In genomic region chr5:106860415-106860814, GRCm38 (mm10) we compare ENCODE assay signal across 8 mouse cellular contexts.
DNase-seq lines count a peak whose midpoint lies in the region; ATAC-seq and TF ChIP-seq lines count a peak whose summit lies in the region.

No protein-coding gene starts in this region.

- peak; percentile 37 to 92 (median 73) for TF ChIP-seq CTCF in MEL (IDR thresholded peaks at IDR 0.05 in 2 of 3, conservative IDR thresholded peaks at IDR 0.05 in 1 of 3; ENCODE audit: control insufficient read depth in 1 of 3, insufficient read depth in 1 of 3, low read depth in 2 of 3, low read length in 3 of 3, poor library complexity in 1 of 3, severe bottlenecking in 1 of 3)
- TF ChIP-seq CTCF in liver, postnatal 0 days (IDR thresholded peaks at IDR 0.05; ENCODE audit: low read depth): peak; percentile 83

- H3K27ac ChIP-seq in MEL (ENCODE audit: control insufficient read depth, low read depth, low read length): no peak overlapping the region
- H3K27ac ChIP-seq in liver, postnatal 0 days (ENCODE audit: low read depth): no peak overlapping the region
- H3K27ac ChIP-seq in neural tube, embryonic 15.5 days (replicated peaks): no peak overlapping the region

- 29% methylated on average over 3 of the region's 3 CpGs for WGBS in liver, postnatal 0 days (ENCODE audit: insufficient replicate concordance)
- 39% methylated on average over 3 of the region's 3 CpGs for WGBS in neural tube, embryonic 15.5 days

- no peaks in the 10 kb centered on the region for H3K4me1 ChIP-seq in MEL (ENCODE audit: control insufficient read depth in 1 of 2, insufficient read depth in 2 of 2, low read length in 2 of 2)
- no peaks in the 10 kb centered on the region for H3K4me1 ChIP-seq in liver, postnatal 0 days (ENCODE audit: insufficient read depth)
- no peaks in the 10 kb centered on the region for H3K4me1 ChIP-seq in neural tube, embryonic 15.5 days

- peak; percentile 98 for TF ChIP-seq RAD21 in MEL (IDR thresholded peaks at IDR 0.05; ENCODE audit: low read depth, low read length)

- DNase-seq in 416B (ENCODE audit: low read depth) (peak; percentile 69), MEL (ENCODE audit: low read depth, low spot score) (peak; percentile 74)
- peak; percentile 60 for DNase-seq in cerebellum, adult 8-10 months
- DNase-seq in frontal cortex, postnatal 36 days (ENCODE audit: low spot score in 2 of 2): peak; percentile 54 to 76
- DNase-seq in kidney, postnatal 4 days: peak; percentile 79 to 83
- DNase-seq in liver, postnatal 0 days: peak; percentile 69
- DNase-seq in thymus, postnatal 14 days: peak; percentile 84

- TF ChIP-seq EP300 in MEL (IDR thresholded peaks at IDR 0.05; ENCODE audit: low read depth in 1 of 2, low read length in 2 of 2): no peak
- no peak for TF ChIP-seq EP300 in liver, postnatal 0 days (IDR thresholded peaks at IDR 0.05; ENCODE audit: low read depth)

- no peaks in the 10 kb centered on the region for H3K27me3 ChIP-seq in MEL (ENCODE audit: control insufficient read depth in 1 of 2, insufficient read depth in 2 of 2, low read length in 2 of 2)
- no peaks in the 10 kb centered on the region for H3K27me3 ChIP-seq in liver, postnatal 0 days (ENCODE audit: insufficient read depth, low read length)
- H3K27me3 ChIP-seq in neural tube, embryonic 15.5 days (replicated peaks): no peaks in the 10 kb centered on the region

- no peaks in the 10 kb centered on the region for H3K36me3 ChIP-seq in MEL (ENCODE audit: control insufficient read depth in 1 of 2, insufficient read depth in 2 of 2, low read length in 2 of 2)
- H3K36me3 ChIP-seq in liver, postnatal 0 days (replicated peaks; ENCODE audit: insufficient read depth, low read length): no peaks in the 10 kb centered on the region
- no peaks in the 10 kb centered on the region for H3K36me3 ChIP-seq in neural tube, embryonic 15.5 days

- TF ChIP-seq POLR2A in MEL (IDR thresholded peaks at IDR 0.05; ENCODE audit: control insufficient read depth in 1 of 2, insufficient read depth in 1 of 2, low read depth in 1 of 2, low read length in 2 of 2, poor library complexity in 1 of 2): no peak

- H3K79me2 ChIP-seq in MEL (ENCODE audit: control insufficient read depth, insufficient read depth, low read length, poor library complexity): no peaks in the 10 kb centered on the region

- no peak overlapping the region for H3K9ac ChIP-seq in MEL (ENCODE audit: control insufficient read depth, low read depth, low read length, poor library complexity, severe bottlenecking)
- H3K9ac ChIP-seq in liver, postnatal 0 days (replicated peaks): no peak overlapping the region
- H3K9ac ChIP-seq in neural tube, embryonic 15.5 days (replicated peaks): no peak overlapping the region

- no peak overlapping the region for H3K4me3 ChIP-seq in MEL (ENCODE audit: control insufficient read depth in 1 of 2, insufficient read depth in 1 of 2, low read depth in 2 of 2, low read length in 2 of 2)
- H3K4me3 ChIP-seq in liver, postnatal 0 days (ENCODE audit: low read depth, low read length): no peak overlapping the region
- no peak overlapping the region for H3K4me3 ChIP-seq in neural tube, embryonic 15.5 days (replicated peaks)

- H3K4me2 ChIP-seq in liver, postnatal 0 days (ENCODE audit: low read depth, low read length): no peak overlapping the region
- H3K4me2 ChIP-seq in neural tube, embryonic 15.5 days: no peak overlapping the region

- no peaks in the 10 kb centered on the region for H3K9me3 ChIP-seq in MEL (replicated peaks; ENCODE audit: insufficient read depth, low read length)
- no peaks in the 10 kb centered on the region for H3K9me3 ChIP-seq in liver, postnatal 0 days (ENCODE audit: low read length)
- no peaks in the 10 kb centered on the region for H3K9me3 ChIP-seq in neural tube, embryonic 15.5 days (replicated peaks)

- ATAC-seq in liver, postnatal 0 days: no peak
- peak; percentile 66; the same call in 1 of the 2 replicates for ATAC-seq in neural tube, embryonic 15.5 days (ENCODE audit: low FRiP score)

TF ChIP-seq in MEL, 35 proteins besides CTCF, POLR2A, EP300 and RAD21:
- TF ChIP-seq ZKSCAN1 (IDR thresholded peaks at IDR 0.05; ENCODE audit: low read depth, low read length) (no peak), CHD1 (IDR thresholded peaks at IDR 0.05; ENCODE audit: low read depth, low read length) (no peak), POLR2AphosphoS5 (IDR thresholded peaks at IDR 0.05; ENCODE audit: borderline replicate concordance, low read depth, low read length) (no peak), CHD2 (IDR thresholded peaks at IDR 0.05; ENCODE audit: low read length) (no peak), E2F4 (IDR thresholded peaks at IDR 0.05; ENCODE audit: borderline replicate concordance, low read depth, low read length) (no peak), MAZ (IDR thresholded peaks at IDR 0.05; ENCODE audit: low read depth, low read length) (no peak), ZC3H11A (IDR thresholded peaks at IDR 0.05; ENCODE audit: low read depth, low read length) (peak; percentile 92), SMC3 (IDR thresholded peaks at IDR 0.05; ENCODE audit: low read depth, low read length) (peak; percentile 93)
